Mouse (Mus musculus) intestine, embryonic 14.5 days (tissue): ENCODE measurements around the gene Olfr750. TPM values are rescaled to one million over a fixed set of nuclear protein-coding genes. Genes with fewer than 3 reads are reported as not detected.
A peak's percentile ranks its signal among the peaks of the same experiment; 100 is the strongest.

Source experiments
- ATAC-seq: fragments of 200-750 bp; cut with Nextera tagmentation; replicated peaks from 2 replicates; pipeline ENCODE4 v1.8.0; 2017; ENCODE audit warnings: low read depth, moderate number of reproducible peaks, moderate TSS enrichment, moderate library complexity; ENCODE audit not compliant: low FRiP score, low TSS enrichment
- DNase-seq: peaks from one replicate; pipeline ENCODE4 v3.0.0-alpha.2; 2018; ENCODE audit warnings: low spot score
- H3K27ac ChIP-seq: fragments of 300-500 bp; sonication (generic); 2 replicates; pipeline ENCODE4 v1.5.1; 2014; ENCODE audit warnings: low read depth, mild to moderate bottlenecking, control low read depth
- H3K27me3 ChIP-seq: fragments of 300-500 bp; sonication (generic); replicated peaks from 2 replicates; pipeline ENCODE4 v1.6.1; 2014; ENCODE audit warnings: low read length, control low read depth; ENCODE audit not compliant: control insufficient read depth, insufficient read depth
- H3K36me3 ChIP-seq: fragments of 300-500 bp; sonication (generic); 2 replicates; pipeline ENCODE4 v1.6.1; 2014; ENCODE audit warnings: low read length, control low read depth; ENCODE audit not compliant: control insufficient read depth, insufficient read depth
- H3K4me1 ChIP-seq: fragments of 300-500 bp; sonication (generic); replicated peaks from 2 replicates; pipeline ENCODE4 v1.6.1; 2014; ENCODE audit warnings: low read length, control low read depth, mixed read lengths; ENCODE audit not compliant: control insufficient read depth, insufficient read depth
- H3K4me2 ChIP-seq: fragments of 300-500 bp; sonication (generic); 2 replicates; pipeline ENCODE4 v1.6.1; 2014; ENCODE audit warnings: low read length
- H3K4me3 ChIP-seq: fragments of 300-500 bp; sonication (generic); 2 replicates; pipeline ENCODE4 v1.5.1; 2014; ENCODE audit warnings: low read depth, low read length, control low read depth, mixed read lengths
- H3K9ac ChIP-seq: fragments of 300-500 bp; sonication (generic); 2 replicates; pipeline ENCODE4 v1.6.1; 2014; ENCODE audit warnings: mild to moderate bottlenecking, low read length
- H3K9me3 ChIP-seq: fragments of 300-500 bp; sonication (generic); 2 replicates; pipeline ENCODE4 v1.6.1; 2016; ENCODE audit warnings: low read length, control low read depth; ENCODE audit not compliant: control insufficient read depth
- WGBS: fragments of 180-500 bp; shearing (Covaris S2); extraction: QIAGEN DNeasy Blood & Tissue Kit; methylation state at CpG from one replicate; pipeline ENCODE4 v1.1.7; 2014; 5-methylcytosine and 5-hydroxymethylcytosine counted together
- polyA plus RNA-seq: library from polyadenylated mRNA; unstranded; fragments of >200 nt; fragmentation: Nextera tagmentation; extraction: Ambion mirVana; gene quantifications from 2 replicates; pipeline ENCODE4 v1.2.1, GENCODE M21; 2014

Gene Olfr750
- polyA plus RNA-seq, result not detected in 2 replicates

DNA sequence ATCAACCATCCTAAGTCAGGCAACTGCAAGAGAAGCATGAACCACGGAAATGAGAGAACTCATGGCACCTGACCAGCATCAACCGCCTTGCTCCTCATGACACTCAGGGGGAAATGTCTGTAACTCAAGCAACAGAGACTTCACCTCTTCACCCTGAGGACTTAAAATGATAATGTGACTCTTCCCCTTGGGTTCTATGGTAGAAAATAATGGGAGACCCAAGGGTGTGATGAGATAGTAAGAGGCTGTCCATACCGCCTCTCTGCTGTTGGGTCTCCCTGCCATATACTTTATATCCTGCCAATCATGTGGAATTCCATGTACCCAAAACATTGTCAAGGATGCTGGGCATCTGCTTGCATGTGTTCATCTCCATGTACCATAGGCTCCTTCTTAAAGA is at the start of gene Olfr750:
TSS of gene Olfr750 (minus strand) at position 101 of the 400 bp plus-strand sequence.
- Histone ChIP-seq H3K4me1 (no peaks in the 10 kb centered on the region), H3K36me3 (no peaks in the 10 kb centered on the region), H3K9me3 (no peaks in the 10 kb centered on the region), H3K9ac (no peak within 1 kb of the TSS), H3K4me3 (no peak within 1 kb of the TSS), H3K27ac (no peak within 1 kb of the TSS), H3K27me3 (no peaks in the 10 kb centered on the region), H3K4me2 (no peak within 1 kb of the TSS)
- no peak for ATAC-seq
- DNase-seq, result no peak
- WGBS, result 86% methylated on average over 3 of the region's 3 CpGs

DNA sequence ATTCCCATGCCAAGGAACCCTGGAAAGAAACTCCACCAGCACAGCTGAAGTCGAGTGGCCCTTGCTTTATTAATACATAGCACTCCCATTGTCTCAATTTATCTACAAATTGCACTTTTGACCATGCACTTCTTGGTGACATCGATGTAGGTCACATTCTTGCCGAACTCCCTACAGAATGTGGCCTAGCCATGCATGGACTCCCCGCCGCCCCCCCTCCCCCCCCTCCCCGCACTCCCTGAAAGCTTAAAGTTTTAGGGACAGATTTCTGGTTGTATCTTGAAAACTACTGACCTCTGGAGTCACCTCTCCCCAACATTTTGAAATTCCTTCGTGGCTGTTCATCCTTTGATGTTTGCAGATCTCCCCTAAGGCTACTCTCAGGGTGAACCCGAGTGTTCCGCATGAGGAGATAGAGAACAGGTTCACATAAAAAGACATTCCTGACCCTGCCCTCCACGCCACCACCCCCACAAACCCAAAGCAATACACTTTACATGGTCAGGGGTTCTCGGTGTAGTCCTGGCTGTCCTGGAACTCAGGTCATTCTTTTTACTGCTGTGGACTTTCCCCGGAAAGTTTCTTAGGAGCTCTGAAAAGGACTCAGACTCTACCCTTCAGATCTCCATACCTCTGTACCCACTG is 39.8 kb upstream of the Olfr750 start, which contains the start of gene Eddm3b:
TSS of gene Eddm3b (plus strand) at position 511 of the 645 bp plus-strand sequence.
- WGBS, result 54% methylated on average over 12 of the region's 12 CpGs
- H3K9ac ChIP-seq, result no peak within 1 kb of the TSS
- no peak for ATAC-seq
- no peak within 1 kb of the TSS for H3K4me2 ChIP-seq
- H3K9me3 ChIP-seq, result no peaks in the 10 kb centered on the region
- H3K4me3 ChIP-seq, result no peak within 1 kb of the TSS
- H3K4me1 ChIP-seq, result no peaks in the 10 kb centered on the region
- H3K27ac ChIP-seq, result no peak within 1 kb of the TSS
- H3K36me3 ChIP-seq, result no peaks in the 10 kb centered on the region
- DNase-seq, result no peak
- H3K27me3 ChIP-seq, result no peaks in the 10 kb centered on the region

DNA sequence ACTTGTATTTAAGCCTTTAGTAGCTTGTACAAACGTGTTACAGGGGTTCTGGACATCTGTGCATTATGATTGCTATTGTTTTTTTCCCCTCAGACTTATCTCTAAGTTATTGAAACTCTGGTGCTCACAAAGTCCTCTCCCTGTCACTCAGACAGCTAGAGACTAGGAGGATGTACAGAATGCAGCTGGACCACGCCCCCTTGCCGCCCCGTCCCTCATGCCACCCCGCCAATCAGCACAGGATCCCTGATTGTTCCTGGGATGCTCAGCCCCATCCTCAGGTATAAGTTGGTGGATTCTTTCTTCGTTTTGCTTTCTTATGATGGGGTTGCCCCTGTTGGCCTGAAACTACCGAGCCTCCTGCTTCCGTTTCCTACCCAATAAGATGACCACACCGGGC is 39.2 kb upstream of the Olfr750 start:
- WGBS, result 35% methylated on average over 9 of the region's 9 CpGs
- H3K4me1 ChIP-seq, result no peaks in the 10 kb centered on the region
- ATAC-seq (no peak), DNase-seq (no peak)
- no peak overlapping the region for H3K27ac ChIP-seq
- H3K27me3 ChIP-seq, result no peaks in the 10 kb centered on the region
- no peaks in the 10 kb centered on the region for H3K36me3 ChIP-seq
- no peak overlapping the region for H3K4me3 ChIP-seq
- H3K4me2 ChIP-seq, result no peak overlapping the region
- no peaks in the 10 kb centered on the region for H3K9me3 ChIP-seq
- H3K9ac ChIP-seq, result no peak overlapping the region

DNA sequence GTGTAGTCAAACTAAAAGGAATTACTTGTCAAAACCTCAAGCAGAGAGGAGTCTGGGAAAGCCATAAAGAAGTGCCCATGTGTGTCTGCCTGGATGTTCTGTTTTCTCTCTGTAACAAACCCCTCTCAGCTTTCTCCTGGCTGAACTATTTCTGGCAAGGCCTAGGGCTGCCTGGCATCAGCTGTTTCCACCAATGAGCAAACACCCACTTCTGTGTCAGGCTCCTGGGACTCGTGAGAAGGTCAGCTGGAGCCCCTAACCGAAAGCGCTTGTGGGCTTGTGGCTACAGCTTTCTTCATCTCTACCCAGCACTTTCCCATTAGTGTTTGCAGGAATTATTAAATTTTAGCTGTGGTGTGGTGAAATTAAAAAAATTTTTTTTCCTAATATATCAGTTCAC is 37.7 kb upstream of the Olfr750 start:
- no peak overlapping the region for H3K4me3 ChIP-seq
- no peaks in the 10 kb centered on the region for H3K9me3 ChIP-seq
- H3K27ac ChIP-seq, result no peak overlapping the region
- no peak for ATAC-seq
- H3K4me2 ChIP-seq, result no peak overlapping the region
- no peak for DNase-seq
- H3K4me1 ChIP-seq, result no peaks in the 10 kb centered on the region
- no peak overlapping the region for H3K9ac ChIP-seq
- 60% methylated on average over 3 of the region's 3 CpGs for WGBS
- no peaks in the 10 kb centered on the region for H3K27me3 ChIP-seq
- H3K36me3 ChIP-seq, result no peaks in the 10 kb centered on the region

DNA sequence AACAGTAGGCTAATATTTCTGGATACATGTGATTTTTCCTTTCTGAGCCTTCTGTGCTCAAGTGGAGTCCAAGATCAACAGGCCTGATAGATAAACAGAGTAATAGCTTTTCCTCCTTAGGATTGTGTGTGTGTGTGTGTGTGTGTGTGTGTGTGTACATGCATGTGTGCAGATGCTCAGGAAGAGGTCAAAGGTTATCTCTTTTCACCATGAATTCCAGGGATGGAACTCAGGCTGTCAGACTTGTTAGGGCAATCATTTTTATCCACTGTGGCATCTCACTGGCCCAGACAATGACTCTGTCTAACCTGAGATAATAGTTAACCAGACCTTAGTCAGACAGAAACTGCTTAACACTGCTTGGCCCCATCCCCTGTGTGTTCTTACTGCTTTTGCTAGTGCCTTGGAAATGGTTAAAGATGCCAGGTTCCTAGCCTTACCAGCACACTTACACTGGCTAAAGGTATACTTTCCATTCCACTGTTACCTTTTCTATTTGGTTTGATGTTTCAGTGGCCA is 32.3 kb upstream of the Olfr750 start:
- peak; percentile 46; the same call in 1 of the 2 replicates for ATAC-seq
- no peaks in the 10 kb centered on the region for H3K9me3 ChIP-seq
- no peak overlapping the region for H3K27ac ChIP-seq
- no peak for DNase-seq
- no peaks in the 10 kb centered on the region for H3K4me1 ChIP-seq
- H3K9ac ChIP-seq, result no peak overlapping the region
- no peak overlapping the region for H3K4me3 ChIP-seq
- H3K4me2 ChIP-seq, result no peak overlapping the region
- H3K36me3 ChIP-seq, result peaks cover 9% of the 10 kb centered on the region; the same call in 1 of the 2 replicates
- no peaks in the 10 kb centered on the region for H3K27me3 ChIP-seq

DNA sequence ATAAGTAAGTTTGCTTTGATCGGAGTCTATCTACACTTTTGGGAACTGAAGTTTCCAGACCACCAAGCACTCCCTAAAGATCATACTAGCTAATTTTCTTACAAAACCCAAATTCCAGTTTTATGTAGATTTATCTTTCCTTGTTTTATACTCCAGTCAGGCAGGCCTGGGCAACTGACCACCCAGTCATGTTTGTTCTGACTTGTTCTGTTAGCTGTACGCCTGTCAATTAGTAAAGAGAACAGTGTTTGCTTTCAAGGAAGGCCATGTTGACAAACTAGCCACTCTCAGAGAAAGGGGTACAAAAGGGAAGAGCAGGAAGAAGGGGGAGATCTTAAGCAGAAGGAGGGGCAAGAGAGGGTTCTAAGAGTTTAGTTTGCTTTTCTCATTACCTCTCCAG is 30.1 kb upstream of the Olfr750 start:
- H3K9me3 ChIP-seq, result no peaks in the 10 kb centered on the region
- no peak overlapping the region for H3K27ac ChIP-seq
- peaks cover 9% of the 10 kb centered on the region; the same call in 1 of the 2 replicates for H3K36me3 ChIP-seq
- DNase-seq, result no peak
- H3K27me3 ChIP-seq, result no peaks in the 10 kb centered on the region
- WGBS, result 80% methylated on average over 2 of the region's 2 CpGs
- H3K4me2 ChIP-seq, result no peak overlapping the region
- no peak overlapping the region for H3K9ac ChIP-seq
- no peak for ATAC-seq
- H3K4me1 ChIP-seq, result no peaks in the 10 kb centered on the region
- no peak overlapping the region for H3K4me3 ChIP-seq

DNA sequence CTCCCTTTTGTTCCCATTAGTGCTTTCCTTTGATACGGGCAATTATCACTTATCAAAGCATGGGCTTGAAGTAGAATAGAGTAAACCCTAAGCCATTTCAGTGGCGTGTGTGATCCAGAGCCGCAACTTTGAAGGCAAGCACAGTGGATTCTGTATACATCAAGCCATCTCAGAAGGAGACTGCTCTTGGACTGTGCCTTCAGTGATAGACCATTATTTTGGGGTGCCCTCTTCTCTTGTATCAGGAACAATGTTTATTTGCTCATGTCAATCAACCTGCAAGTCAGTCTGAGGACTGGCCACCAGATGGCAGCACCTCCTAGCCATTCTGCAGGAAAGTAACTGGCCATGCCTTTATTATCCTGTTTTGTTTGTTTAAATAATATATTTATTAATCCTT is 29.0 kb upstream of the Olfr750 start:
- Histone ChIP-seq H3K36me3 (peaks cover 9% of the 10 kb centered on the region; the same call in 1 of the 2 replicates), H3K4me1 (no peaks in the 10 kb centered on the region), H3K9me3 (no peaks in the 10 kb centered on the region), H3K27ac (no peak overlapping the region), H3K27me3 (no peaks in the 10 kb centered on the region), H3K9ac (no peak overlapping the region), H3K4me3 (no peak overlapping the region), H3K4me2 (no peak overlapping the region)
- ATAC-seq (no peak), DNase-seq (peak; percentile 84)
- 65% methylated on average over 3 of the region's 3 CpGs for WGBS

DNA sequence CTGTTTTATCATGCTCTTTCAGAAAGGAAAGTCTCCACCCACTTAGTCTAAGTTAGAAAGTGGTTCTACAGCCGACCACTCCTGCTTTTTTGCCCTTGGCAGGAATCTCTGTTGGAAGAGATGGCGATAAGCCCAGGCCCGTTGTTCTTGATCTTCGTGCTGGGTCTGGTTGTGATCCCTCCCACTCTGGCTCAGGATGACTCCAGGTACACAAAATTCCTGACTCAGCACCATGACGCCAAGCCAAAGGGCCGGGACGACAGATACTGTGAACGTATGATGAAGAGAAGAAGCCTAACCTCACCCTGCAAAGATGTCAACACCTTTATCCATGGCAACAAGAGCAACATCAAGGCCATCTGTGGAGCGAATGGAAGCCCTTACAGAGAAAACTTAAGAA is 27.0 kb upstream of the Olfr750 start:
- Histone ChIP-seq H3K4me3 (no peak overlapping the region), H3K36me3 (peaks cover 9% of the 10 kb centered on the region; the same call in 1 of the 2 replicates), H3K9me3 (no peaks in the 10 kb centered on the region), H3K9ac (no peak overlapping the region), H3K27me3 (no peaks in the 10 kb centered on the region), H3K27ac (no peak overlapping the region), H3K4me1 (no peaks in the 10 kb centered on the region), H3K4me2 (no peak overlapping the region)
- WGBS, result 75% methylated on average over 9 of the region's 9 CpGs
- ATAC-seq (no peak), DNase-seq (no peak)

DNA sequence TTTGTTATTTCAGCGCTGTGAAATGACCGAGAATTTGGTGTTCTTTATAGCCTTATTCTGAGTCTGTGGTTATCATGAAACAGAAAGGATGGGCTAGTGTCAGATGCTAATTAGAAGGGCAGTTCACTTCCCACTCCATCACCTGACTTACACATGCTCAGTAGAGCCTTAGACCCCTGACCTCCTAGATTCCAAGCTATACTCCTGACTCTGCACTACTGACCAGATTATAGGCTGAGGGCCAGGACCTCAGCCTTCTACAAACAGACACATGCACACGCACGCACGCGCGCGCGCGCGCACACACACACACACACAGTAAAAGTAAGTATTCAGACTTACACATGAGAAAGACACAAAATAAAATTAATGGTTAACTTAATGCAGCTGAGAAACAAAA is 24.7 kb upstream of the Olfr750 start:
- Histone ChIP-seq H3K4me2 (no peak overlapping the region), H3K9me3 (no peaks in the 10 kb centered on the region), H3K27ac (no peak overlapping the region), H3K9ac (no peak overlapping the region), H3K4me1 (no peaks in the 10 kb centered on the region; the same call in 1 of the 2 replicates), H3K27me3 (no peaks in the 10 kb centered on the region), H3K36me3 (no peaks in the 10 kb centered on the region), H3K4me3 (no peak overlapping the region)
- no peak for ATAC-seq
- DNase-seq, result no peak
- 95% methylated on average over 11 of the region's 11 CpGs for WGBS
